Mouse (Mus musculus) mesoderm, embryonic 11.5 days (tissue): ENCODE results near the gene Gm13871.
"Not testable (repeated sequence)": the region's sequence is repeated elsewhere in the genome, so short reads cannot be mapped to it uniquely, and the experiment has no call there.

ENCODE experiments used
- DNase-seq: peaks from one replicate; pipeline ENCODE4 v3.0.0-alpha.2; 2012; ENCODE audit warnings: low read depth, low spot score

The Gm13871 gene

GRCm38 (mm10) chr4:73905853-73906252 lies at the start of gene Gm13871:
TSS of gene Gm13871 (minus strand) at chr4:73905953.
- not testable (repeated sequence) for DNase-seq

GRCm38 (mm10) chr4:73950375-73950896 lies 44.7 kb upstream of the Gm13871 start, which contains the start of gene 2310002L09Rik:
TSS of gene 2310002L09Rik (minus strand) at chr4:73950846.
- no peak for DNase-seq

GRCm38 (mm10) chr4:73920660-73921059 lies 14.9 kb upstream of the Gm13871 start, which contains the start of gene Gm11756:
TSS of gene Gm11756 (minus strand) at chr4:73920760.
- DNase-seq, result not testable (repeated sequence)

GRCm38 (mm10) chr4:73891012-73891411 lies 14.7 kb downstream of the Gm13871 start, which contains the start of gene Gm11757:
TSS of gene Gm11757 (minus strand) at chr4:73891112.
- not testable (repeated sequence) for DNase-seq

- DNase-seq, result not testable (repeated sequence)
Observed at GRCm38 (mm10) chr4:73876166-73876565, 29.6 kb downstream of the Gm13871 start, which contains the start of gene Gm11758. TSS of gene Gm11758 (minus strand) at chr4:73876266.
